Mouse (Mus musculus) ES-E14 (cell line): Measurements from ENCODE around the gene Fndc3b. TPM values are rescaled to one million over a fixed set of nuclear protein-coding genes. Genes with fewer than 3 reads are reported as not detected.

Source experiments
- DNase-seq: peaks from one replicate; pipeline ENCODE4 v3.0.0-alpha.2; 2013; ENCODE audit warnings: low read depth, low spot score
- H3K27ac ChIP-seq: 2 replicates; pipeline ENCODE4 v1.5.1; 2012; ENCODE audit warnings: low read depth, mild to moderate bottlenecking, low read length, moderate library complexity, mixed read lengths; ENCODE audit not compliant: poor library complexity, insufficient read depth, severe bottlenecking
- H3K36me3 ChIP-seq: 2 replicates; pipeline ENCODE4 v1.6.1; 2012; ENCODE audit warnings: mild to moderate bottlenecking, low read length, moderate library complexity, mixed read lengths; ENCODE audit not compliant: control insufficient read depth, poor library complexity, insufficient read depth, severe bottlenecking
- H3K4me1 ChIP-seq, 2 experiments: fragments of 150-350 bp in 1 of 2; sonication (generic) in 1 of 2; 2 replicates each; pipeline ENCODE4 v1.6.1; 2012; ENCODE audit warnings: low read length in 2 of 2, mild to moderate bottlenecking in 1 of 2, mixed read lengths in 1 of 2; ENCODE audit not compliant: control insufficient read depth in 2 of 2, insufficient read depth in 2 of 2, poor library complexity in 1 of 2
- H3K4me3 ChIP-seq, 2 experiments: fragments of 150-350 bp in 1 of 2; sonication (generic) in 1 of 2; 2 replicates each; pipeline ENCODE4 v1.5.1; 2012; ENCODE audit warnings: low read length in 2 of 2, low read depth in 1 of 2, mild to moderate bottlenecking in 1 of 2, mixed read lengths in 1 of 2; ENCODE audit not compliant: insufficient read depth in 1 of 2, poor library complexity in 1 of 2, severe bottlenecking in 1 of 2
- H3K9ac ChIP-seq: 2 replicates; pipeline ENCODE4 v1.6.1; 2012; ENCODE audit warnings: low read depth, mild to moderate bottlenecking, low read length, mixed read lengths; ENCODE audit not compliant: poor library complexity, insufficient read depth, severe bottlenecking
- H3K9me3 ChIP-seq: fragments of 150-350 bp; sonication (generic); 2 replicates; pipeline ENCODE4 v1.6.1; 2012; ENCODE audit warnings: low read depth, mild to moderate bottlenecking, low read length; ENCODE audit not compliant: control insufficient read depth, insufficient read depth
- CHD2 ChIP-seq: IDR thresholded peaks from 2 replicates; pipeline ENCODE4 v1.6.1; 2014; ENCODE audit warnings: mild to moderate bottlenecking, low read depth, low read length, inconsistent platforms
- HCFC1 ChIP-seq: IDR thresholded peaks from 2 replicates; pipeline ENCODE4 v1.6.1; 2012; ENCODE audit warnings: low read length, inconsistent platforms, borderline replicate concordance; ENCODE audit not compliant: insufficient read depth
- MAFK ChIP-seq: IDR thresholded peaks from 2 replicates; pipeline ENCODE4 v1.6.1; 2014; ENCODE audit warnings: mild to moderate bottlenecking, low read depth, low read length, inconsistent platforms; ENCODE audit not compliant: insufficient read depth
- ZC3H11A ChIP-seq: IDR thresholded peaks from 2 replicates; pipeline ENCODE4 v1.6.1; 2012; ENCODE audit warnings: low read depth, mild to moderate bottlenecking, inconsistent platforms, low read length, borderline replicate concordance
- ZNF384 ChIP-seq: IDR thresholded peaks from 2 replicates; pipeline ENCODE4 v1.6.1; 2012; ENCODE audit warnings: low read depth, low read length, inconsistent platforms
- in situ Hi-C, 2 experiments: fragments of 600-800 bp; cut with MboI; formaldehyde crosslinking; loops; one replicate each; pipeline ENCODE4 v1.15.1; 2025; ENCODE audit warnings: low sequenced_read_pairs in 2 of 2, inconsistent platforms in 1 of 2; ENCODE audit not compliant: unreplicated experiment in 2 of 2
- total RNA-seq: library from RNA; depleted of rRNA; stranded (reverse); fragments of 300-350 nt; gene quantifications from 2 replicates; pipeline ENCODE4 v1.2.3, GENCODE M21; 2012

Fndc3b gene
- total RNA-seq, 1 experiment = 16.6 TPM

GRCm38 (mm10) chr3:27617237-27617499 lies 93.9 kb downstream of the Fndc3b start:
- in situ Hi-C loops = no loop called here
- TF ChIP-seq HCFC1 (no peak), MAFK (no peak), ZNF384 (no peak), ZC3H11A (no peak), CHD2 (no peak)
- no peak for DNase-seq
- Histone ChIP-seq H3K27ac (no peak overlapping the region), H3K4me1 (no peaks in the 10 kb centered on the region), H3K9me3 (no peaks in the 10 kb centered on the region), H3K36me3 (peaks cover 2% of the 10 kb centered on the region; the same call in 1 of the 2 replicates), H3K9ac (no peak overlapping the region), H3K4me3 (no peak overlapping the region)

- Histone ChIP-seq H3K36me3 (peaks cover 2% of the 10 kb centered on the region; the same call in 1 of the 2 replicates), H3K9me3 (no peaks in the 10 kb centered on the region), H3K4me1 (no peaks in the 10 kb centered on the region), H3K4me3 (no peak overlapping the region), H3K27ac (no peak overlapping the region), H3K9ac (no peak overlapping the region)
- in situ Hi-C loops = no loop called here
- no peak for DNase-seq
- no peak for TF ChIP-seq MAFK
- TF ChIP-seq ZC3H11A = no peak
- no peak for TF ChIP-seq HCFC1
- TF ChIP-seq CHD2 = no peak
- TF ChIP-seq ZNF384 = no peak
Measured at GRCm38 (mm10) chr3:27616421-27617236, 94.5 kb downstream of the Fndc3b start.

- DNase-seq = no peak
- TF ChIP-seq CHD2 (no peak), HCFC1 (no peak), ZNF384 (no peak), ZC3H11A (no peak), MAFK (no peak)
- Histone ChIP-seq H3K27ac (no peak overlapping the region), H3K36me3 (peaks cover 2% of the 10 kb centered on the region; the same call in 1 of the 2 replicates), H3K9me3 (no peaks in the 10 kb centered on the region), H3K9ac (no peak overlapping the region), H3K4me3 (no peak overlapping the region), H3K4me1 (no peaks in the 10 kb centered on the region)
- in situ Hi-C loops = no loop called here
Measured at GRCm38 (mm10) chr3:27615479-27615878, 95.6 kb downstream of the Fndc3b start.

GRCm38 (mm10) chr3:27613828-27614227 lies 97.3 kb downstream of the Fndc3b start:
- TF ChIP-seq ZC3H11A = no peak
- H3K9me3 ChIP-seq = no peaks in the 10 kb centered on the region
- in situ Hi-C loops = no loop called here

GRCm38 (mm10) chr3:27613011-27613410 lies 98.1 kb downstream of the Fndc3b start:
- H3K27ac ChIP-seq = no peak overlapping the region
- H3K4me1 ChIP-seq = no peaks in the 10 kb centered on the region; a peak in 1 of 4 replicates
- no peak for DNase-seq
- TF ChIP-seq CHD2 (no peak), ZC3H11A (no peak), ZNF384 (no peak), MAFK (no peak), HCFC1 (no peak)
- H3K9ac ChIP-seq = no peak overlapping the region
- in situ Hi-C loops = no loop called here
- no peaks in the 10 kb centered on the region for H3K9me3 ChIP-seq
- peaks cover 2% of the 10 kb centered on the region; the same call in 1 of the 2 replicates for H3K36me3 ChIP-seq
- H3K4me3 ChIP-seq = no peak overlapping the region

More at GRCm38 (mm10) chr3:27613828-27614227, 97.3 kb downstream of the Fndc3b start:
- peaks cover 2% of the 10 kb centered on the region; the same call in 1 of the 2 replicates for H3K36me3 ChIP-seq
- DNase-seq = no peak
- no peak overlapping the region for H3K9ac ChIP-seq
- no peaks in the 10 kb centered on the region for H3K4me1 ChIP-seq
- no peak overlapping the region for H3K4me3 ChIP-seq
- no peak overlapping the region for H3K27ac ChIP-seq
